Mouse (Mus musculus): Measurements from ENCODE around the gene Hoxd1. TPM values are rescaled to one million over a fixed set of nuclear protein-coding genes. Genes with fewer than 3 reads are reported as not detected.
A peak's percentile ranks its signal among the peaks of the same experiment; 100 is the strongest.

Hoxd1 gene
- polyA plus RNA-seq, 1 experiment from 2014 or later: not detected

MicroRNA genes within 50 kb of the gene (microRNA counts, 519-probe panel; counts per million panel counts)
- microRNA mmu-miR-10b: 1,724 counts per million, percentile 10 among the panel's probes with 10 or more counts

Small RNAs within 50 kb of the gene (microRNA-seq; reads per million reads assigned to microRNA genes)
- gene Mir10b: 1,190 reads per million, percentile 77 among the genes with 10 or more reads in this experiment

Other genes with a start within 250 kb of the Hoxd1 start
- gene Lnpk, start 183.5 kb upstream of the Hoxd1 start, polyA plus RNA-seq (2015; fragmentation: Nextera tagmentation; extraction: Ambion mirVana): 22.4 and 23.6 TPM in 2 replicates
- not detected in 2 replicates for gene Evx2, start 103.4 kb upstream of the Hoxd1 start, polyA plus RNA-seq (2015; fragmentation: Nextera tagmentation; extraction: Ambion mirVana)
- gene Hoxd13, start 94.7 kb upstream of the Hoxd1 start, polyA plus RNA-seq (2015; fragmentation: Nextera tagmentation; extraction: Ambion mirVana): not detected in 2 replicates
- not detected in 2 replicates for gene Hoxd12, start 88.0 kb upstream of the Hoxd1 start, polyA plus RNA-seq (2015; fragmentation: Nextera tagmentation; extraction: Ambion mirVana)
- not detected in 2 replicates for gene Hoxd11, start 83.4 kb upstream of the Hoxd1 start, polyA plus RNA-seq (2015; fragmentation: Nextera tagmentation; extraction: Ambion mirVana)
- 0.14 and 0.34 TPM in 2 replicates for gene Hoxd10, start 71.1 kb upstream of the Hoxd1 start, polyA plus RNA-seq (2015; fragmentation: Nextera tagmentation; extraction: Ambion mirVana)
- gene Hoxd9, start 65.3 kb upstream of the Hoxd1 start, polyA plus RNA-seq (2015; fragmentation: Nextera tagmentation; extraction: Ambion mirVana): 0.14 and 0.44 TPM in 2 replicates
- 0.39 and 0.50 TPM in 2 replicates for gene Hoxd8, start 58.4 kb upstream of the Hoxd1 start, polyA plus RNA-seq (2015; fragmentation: Nextera tagmentation; extraction: Ambion mirVana)
- 0.16 and 0.67 TPM in 2 replicates for gene Hoxd3, start 51.1 kb upstream of the Hoxd1 start, polyA plus RNA-seq (2015; fragmentation: Nextera tagmentation; extraction: Ambion mirVana)
- 0.19 TPM in 1 of 2 replicates, not detected in the other for gene Hoxd4, start 51.1 kb upstream of the Hoxd1 start, polyA plus RNA-seq (2015; fragmentation: Nextera tagmentation; extraction: Ambion mirVana)
- 0.05 TPM in 1 of 2 replicates, not detected in the other for gene Gm28230, start 36.3 kb upstream of the Hoxd1 start, polyA plus RNA-seq (2015; fragmentation: Nextera tagmentation; extraction: Ambion mirVana)
- gene Mtx2, start 62.8 kb downstream of the Hoxd1 start, polyA plus RNA-seq (2015; fragmentation: Nextera tagmentation; extraction: Ambion mirVana): 111 and 119 TPM in 2 replicates